Mouse (Mus musculus) MEL (cell line): ENCODE data around the gene Ccm2. TPM values are rescaled to one million over a fixed set of nuclear protein-coding genes. Genes with fewer than 3 reads are reported as not detected.

Source experiments
- DNase-seq: peaks from one replicate; pipeline ENCODE4 v3.0.0; 2011; ENCODE audit warnings: low read depth, low spot score
- H3K27ac ChIP-seq: 2 replicates; pipeline ENCODE4 v1.5.1; 2012; ENCODE audit warnings: low read depth, mild to moderate bottlenecking, control low read depth, low read length, moderate library complexity; ENCODE audit not compliant: control insufficient read depth
- H3K27me3 ChIP-seq, 2 experiments: fragments of 150-350 bp in 1 of 2; sonication (generic) in 1 of 2; 2 replicates each; pipeline ENCODE4 v1.6.1; 2012; ENCODE audit warnings: low read length in 2 of 2, mild to moderate bottlenecking in 2 of 2, improper control_type of control experiment in 1 of 2, moderate library complexity in 1 of 2; ENCODE audit not compliant: insufficient read depth in 2 of 2, control insufficient read depth in 1 of 2
- H3K36me3 ChIP-seq, 2 experiments: 2 replicates each; pipeline ENCODE4 v1.6.1; 2012 to 2014; ENCODE audit warnings: low read length in 2 of 2, improper control_type of control experiment in 1 of 2, inconsistent platforms in 1 of 2, mild to moderate bottlenecking in 1 of 2; ENCODE audit not compliant: insufficient read depth in 2 of 2, control insufficient read depth in 1 of 2
- H3K4me1 ChIP-seq, 2 experiments: fragments of 150-350 bp in 1 of 2; sonication (generic) in 1 of 2; 2 replicates each; pipeline ENCODE4 v1.6.1; 2012; ENCODE audit warnings: low read length in 2 of 2, improper control_type of control experiment in 1 of 2, mild to moderate bottlenecking in 1 of 2; ENCODE audit not compliant: insufficient read depth in 2 of 2, control insufficient read depth in 1 of 2
- H3K4me3 ChIP-seq, 2 experiments: fragments of 150-350 bp in 1 of 2; sonication (generic) in 1 of 2; 2 replicates each; pipeline ENCODE4 v1.5.1; 2012; ENCODE audit warnings: low read depth in 2 of 2, low read length in 2 of 2, mild to moderate bottlenecking in 2 of 2, moderate library complexity in 2 of 2, control low read depth in 1 of 2, improper control_type of control experiment in 1 of 2; ENCODE audit not compliant: control insufficient read depth in 1 of 2, insufficient read depth in 1 of 2
- H3K79me2 ChIP-seq: 2 replicates; pipeline ENCODE4 v1.6.1; 2012; ENCODE audit warnings: mild to moderate bottlenecking, low read length, moderate library complexity; ENCODE audit not compliant: control insufficient read depth, poor library complexity, insufficient read depth
- H3K9ac ChIP-seq: 2 replicates; pipeline ENCODE4 v1.6.1; 2012; ENCODE audit warnings: low read depth, mild to moderate bottlenecking, control low read depth, low read length, moderate library complexity; ENCODE audit not compliant: control insufficient read depth, poor library complexity, severe bottlenecking
- H3K9me3 ChIP-seq: fragments of 150-350 bp; sonication (generic); replicated peaks from 2 replicates; pipeline ENCODE4 v1.6.1; 2012; ENCODE audit warnings: mild to moderate bottlenecking, low read length, improper control_type of control experiment, moderate library complexity; ENCODE audit not compliant: insufficient read depth
- CHD2 ChIP-seq: IDR thresholded peaks from 2 replicates; pipeline ENCODE4 v1.6.1; 2011; ENCODE audit warnings: low read length, improper control_type of control experiment
- E2F4 ChIP-seq: IDR thresholded peaks from 2 replicates; pipeline ENCODE4 v1.6.1; 2011; ENCODE audit warnings: low read depth, low read length, improper control_type of control experiment, borderline replicate concordance
- EP300 ChIP-seq, 2 experiments: IDR thresholded peaks; 2 replicates each; pipeline ENCODE4 v1.6.1; 2011; ENCODE audit warnings: improper control_type of control experiment in 2 of 2, low read length in 2 of 2, low read depth in 1 of 2, mild to moderate bottlenecking in 1 of 2
- GATA1 ChIP-seq: IDR thresholded peaks from 2 replicates; pipeline ENCODE4 v1.6.1; 2011; ENCODE audit warnings: low read depth, low read length, improper control_type of control experiment
- JUND ChIP-seq: IDR thresholded peaks from 2 replicates; pipeline ENCODE4 v1.6.1; 2011; ENCODE audit warnings: low read depth, mild to moderate bottlenecking, improper control_type of control experiment, low read length
- MAFK ChIP-seq: IDR thresholded peaks from 2 replicates; pipeline ENCODE4 v1.6.1; 2011; ENCODE audit warnings: low read depth, mild to moderate bottlenecking, low read length, improper control_type of control experiment, borderline replicate concordance
- MAX ChIP-seq: IDR thresholded peaks from 2 replicates; pipeline ENCODE4 v1.6.1; 2011; ENCODE audit warnings: low read length, improper control_type of control experiment
- MEF2A ChIP-seq: IDR thresholded peaks from 2 replicates; pipeline ENCODE4 v1.6.1; 2014; ENCODE audit warnings: low read depth, mild to moderate bottlenecking, inconsistent platforms, low read length, improper control_type of control experiment; ENCODE audit not compliant: poor library complexity, insufficient replicate concordance, severe bottlenecking; ENCODE audit errors: extremely low read depth
- MXI1 ChIP-seq: IDR thresholded peaks from 2 replicates; pipeline ENCODE4 v1.6.1; 2011; ENCODE audit warnings: mild to moderate bottlenecking, low read depth, low read length, improper control_type of control experiment
- MYB ChIP-seq: IDR thresholded peaks from 2 replicates; pipeline ENCODE4 v1.6.1; 2011; ENCODE audit warnings: mild to moderate bottlenecking, low read depth, low read length, improper control_type of control experiment
- POLR2A ChIP-seq, 2 experiments: IDR thresholded peaks; 2 replicates each; pipeline ENCODE4 v1.6.1; 2011 to 2012; ENCODE audit warnings: low read length in 2 of 2, mild to moderate bottlenecking in 2 of 2, control low read depth in 1 of 2, improper control_type of control experiment in 1 of 2, low read depth in 1 of 2, moderate library complexity in 1 of 2; ENCODE audit not compliant: control insufficient read depth in 1 of 2, insufficient read depth in 1 of 2, poor library complexity in 1 of 2
- POLR2AphosphoS5 ChIP-seq: IDR thresholded peaks from 2 replicates; pipeline ENCODE4 v1.6.1; 2012; ENCODE audit warnings: low read depth, borderline replicate concordance, mild to moderate bottlenecking, inconsistent platforms, low read length, moderate library complexity, mixed read lengths
- RAD21 ChIP-seq: IDR thresholded peaks from 2 replicates; pipeline ENCODE4 v1.6.1; 2011; ENCODE audit warnings: mild to moderate bottlenecking, low read depth, low read length, improper control_type of control experiment
- SIN3A ChIP-seq: IDR thresholded peaks from 2 replicates; pipeline ENCODE4 v1.6.1; 2012; ENCODE audit warnings: low read length, improper control_type of control experiment, inconsistent platforms
- SMC3 ChIP-seq: IDR thresholded peaks from 2 replicates; pipeline ENCODE4 v1.6.1; 2011; ENCODE audit warnings: low read depth, low read length, improper control_type of control experiment
- TBP ChIP-seq: IDR thresholded peaks from 2 replicates; pipeline ENCODE4 v1.8.0; 2011; ENCODE audit warnings: low read depth, low read length, improper control_type of control experiment
- TCF12 ChIP-seq: IDR thresholded peaks from 2 replicates; pipeline ENCODE4 v1.6.1; 2014; ENCODE audit warnings: low read depth, mild to moderate bottlenecking, inconsistent platforms, low read length, improper control_type of control experiment, moderate library complexity
- UBTF ChIP-seq: IDR thresholded peaks from 2 replicates; pipeline ENCODE4 v1.6.1; 2012; ENCODE audit warnings: low read depth, mild to moderate bottlenecking, inconsistent platforms, low read length, improper control_type of control experiment, moderate library complexity, borderline replicate concordance; ENCODE audit not compliant: insufficient read depth
- USF1 ChIP-seq: IDR thresholded peaks from 2 replicates; pipeline ENCODE4 v1.6.1; 2014; ENCODE audit warnings: low read depth, mild to moderate bottlenecking, inconsistent platforms, low read length, improper control_type of control experiment, moderate library complexity
- USF2 ChIP-seq, 2 experiments: IDR thresholded peaks; 2 replicates each; pipeline ENCODE4 v1.6.1; 2011 to 2012; ENCODE audit warnings: improper control_type of control experiment in 2 of 2, low read length in 2 of 2, borderline replicate concordance in 1 of 2, inconsistent platforms in 1 of 2, low read depth in 1 of 2, mild to moderate bottlenecking in 1 of 2; ENCODE audit not compliant: insufficient read depth in 1 of 2
- ZC3H11A ChIP-seq: IDR thresholded peaks from 2 replicates; pipeline ENCODE4 v1.6.1; 2012; ENCODE audit warnings: low read depth, mild to moderate bottlenecking, inconsistent platforms, low read length, improper control_type of control experiment
- ZKSCAN1 ChIP-seq: IDR thresholded peaks from 2 replicates; pipeline ENCODE4 v1.6.1; 2012; ENCODE audit warnings: low read depth, mild to moderate bottlenecking, inconsistent platforms, low read length, improper control_type of control experiment, moderate library complexity
- ZMIZ1 ChIP-seq: IDR thresholded peaks from 2 replicates; pipeline ENCODE4 v1.6.1; 2012; ENCODE audit warnings: low read depth, mild to moderate bottlenecking, inconsistent platforms, low read length, improper control_type of control experiment, moderate library complexity
- polyA plus RNA-seq, 2 experiments: library from polyadenylated mRNA; stranded (reverse) in 1 of 2; unstranded in 1 of 2; fragments of >175 nt in 1 of 2; fragments of >200 nt in 1 of 2; gene quantifications; 2 replicates each; pipeline versions ENCODE4 v1.2.1 to v1.2.4; 2012; ENCODE audit warnings: low replicate concordance in 2 of 2, low read depth in 1 of 2; ENCODE audit not compliant: insufficient read length in 2 of 2, insufficient read depth in 1 of 2, missing spikeins in 1 of 2
- total RNA-seq: library from RNA; depleted of rRNA; stranded (reverse); fragments of 300-350 nt; gene quantifications from 2 replicates; pipeline ENCODE4 v1.2.3, GENCODE M21; 2012

The Ccm2 gene
- total and polyA plus RNA-seq, 3 experiments: 49.2 to 66.4 TPM; not detected in 1

- TF ChIP-seq ZC3H11A (no peak), E2F4 (no peak), MEF2A (no peak), RAD21 (no peak), MAFK (no peak), SMC3 (no peak), TCF12 (no peak), ZMIZ1 (no peak), CHD2 (no peak), SIN3A (no peak), JUND (no peak), GATA1 (no peak), MYB (no peak)
- TF ChIP-seq, all 39 proteins: peak for 0
- Histone ChIP-seq H3K9ac (no peak overlapping the region), H3K27me3 (peaks cover 0 to 1% of the 10 kb centered on the region in 2 experiments; a peak in 2 of 4 replicates), H3K9me3 (no peaks in the 10 kb centered on the region), H3K27ac (no peak overlapping the region), H3K4me1 (peaks cover 2 to 8% of the 10 kb centered on the region in 2 experiments; a peak in 3 of 4 replicates), H3K79me2 (no peaks in the 10 kb centered on the region), H3K4me3 (no peak overlapping the region), H3K36me3 (peaks cover 0 to 7% of the 10 kb centered on the region in 2 experiments; a peak in 2 of 4 replicates)
- DNase-seq: no peak
Observed at GRCm38 (mm10) chr11:6504226-6504625, 42.5 kb upstream of the Ccm2 start.

GRCm38 (mm10) chr11:6504689-6505088 is 42.0 kb upstream of the Ccm2 start:
- H3K9ac ChIP-seq: no peak overlapping the region
- H3K79me2 ChIP-seq: no peaks in the 10 kb centered on the region
- peaks cover 0 to 7% of the 10 kb centered on the region in 2 experiments; a peak in 2 of 4 replicates for H3K36me3 ChIP-seq
- H3K27ac ChIP-seq: no peak overlapping the region
- TF ChIP-seq MXI1: no peak
- no peak for TF ChIP-seq POLR2A (IDR thresholded peaks at IDR 0.05; ENCODE audit: control insufficient read depth in 1 of 2, insufficient read depth in 1 of 2, low read depth in 1 of 2, low read length in 2 of 2, poor library complexity in 1 of 2)
- no peak for TF ChIP-seq UBTF
- no peak for TF ChIP-seq ZMIZ1
- TF ChIP-seq USF1: no peak
- no peak for TF ChIP-seq USF2 (IDR thresholded peaks at IDR 0.05; ENCODE audit: borderline replicate concordance in 1 of 2, insufficient read depth in 1 of 2, low read depth in 1 of 2, low read length in 2 of 2)
- TF ChIP-seq MAX: no peak
- TF ChIP-seq EP300 (IDR thresholded peaks at IDR 0.05; ENCODE audit: low read depth in 1 of 2, low read length in 2 of 2): no peak
- no peak for TF ChIP-seq TBP
- TF ChIP-seq SIN3A: no peak
- no peak for TF ChIP-seq POLR2AphosphoS5
- TF ChIP-seq ZC3H11A: no peak
- TF ChIP-seq ZKSCAN1: no peak
- TF ChIP-seq MAFK: no peak
- peaks cover 2 to 8% of the 10 kb centered on the region in 2 experiments; a peak in 3 of 4 replicates for H3K4me1 ChIP-seq
- H3K4me3 ChIP-seq: no peak overlapping the region
- peaks cover 0 to 1% of the 10 kb centered on the region in 2 experiments; a peak in 2 of 4 replicates for H3K27me3 ChIP-seq
- no peaks in the 10 kb centered on the region for H3K9me3 ChIP-seq
- no peak for DNase-seq
